Mouse (Mus musculus): ENCODE results near the gene Gm10799. TPM values are rescaled to one million over a fixed set of nuclear protein-coding genes. Genes with fewer than 3 reads are reported as not detected.

The Gm10799 gene
- polyA plus RNA-seq (2012; rRNA removed) = not detected in 2 replicates

GRCm38 (mm10) chr2:104068450-104068849, at the start of gene Gm10799:
Gene Gm10799 (minus strand): TSS chr2:104068550.

DNA sequence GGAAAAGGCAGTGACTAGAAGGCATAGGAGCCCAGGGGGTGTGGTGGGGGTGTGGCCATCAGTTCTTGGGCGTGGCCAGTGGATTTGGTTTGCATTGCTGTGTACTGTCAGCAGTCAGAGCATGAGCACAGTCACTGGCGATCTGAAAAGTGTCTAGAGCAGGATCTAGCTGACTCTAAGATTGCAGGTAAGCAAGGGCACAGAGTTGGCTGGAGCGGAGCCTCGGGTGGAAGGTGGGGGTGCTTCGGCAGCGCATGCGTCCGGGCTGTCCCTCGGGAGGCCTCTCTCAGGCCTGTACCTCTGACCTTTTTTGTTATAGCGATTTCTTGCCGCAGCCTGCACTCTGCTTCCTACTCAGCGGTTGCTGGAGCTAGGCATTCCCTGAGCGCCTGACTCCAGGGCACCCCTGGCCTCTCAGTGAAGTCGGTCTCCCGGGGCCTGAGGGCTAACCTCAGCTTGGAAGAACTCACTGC, 27.4 kb upstream of the Gm10799 start, which contains the start of gene Cd59a:
TSS of gene Cd59a (plus strand) at position 61 of the 473 bp plus-strand sequence.

GRCm38 (mm10) chr2:104069704-104070185, 1.4 kb upstream of the Gm10799 start, which contains the start of gene Cd59b:
Gene Cd59b (plus strand): TSS chr2:104069849.

GRCm38 (mm10) chr2:104065526-104065925, 2.8 kb downstream of the Gm10799 start, which contains the start of gene Gm10912:
Gene Gm10912 (plus strand): TSS chr2:104065826.

DNA sequence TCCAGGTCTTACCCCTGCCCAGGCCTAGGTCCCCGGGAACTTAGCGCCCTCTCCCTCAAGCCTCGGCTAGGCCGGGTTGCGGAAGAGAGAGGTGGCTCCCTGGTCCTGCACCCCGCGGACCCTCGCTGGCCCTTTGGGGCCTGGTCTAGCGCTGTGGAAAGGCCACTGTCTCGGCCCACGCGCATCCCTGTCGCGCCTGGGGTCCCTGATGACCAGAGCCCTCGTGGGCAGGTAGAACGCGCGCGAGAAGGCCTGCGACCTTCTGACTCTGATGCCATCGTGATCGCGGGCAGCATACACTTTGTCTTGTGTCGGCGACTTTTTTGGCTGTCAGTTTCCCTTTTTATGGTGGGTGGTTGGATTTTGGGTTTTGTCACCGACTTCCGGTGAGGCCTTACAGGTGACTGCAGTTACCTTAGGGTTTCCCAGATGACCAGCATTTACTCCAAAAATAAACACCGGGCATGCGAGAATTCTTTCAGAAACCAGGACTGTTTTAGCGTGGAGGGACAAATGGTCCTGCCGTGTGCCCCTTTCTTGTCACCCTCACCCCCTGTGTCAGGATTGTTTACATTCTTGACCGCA, 40.1 kb downstream of the Gm10799 start, which contains the start of gene 4931422A03Rik:
TSS of gene 4931422A03Rik (minus strand) at position 223 of the 585 bp plus-strand sequence.

GRCm38 (mm10) chr2:104027458-104028138, 40.8 kb downstream of the Gm10799 start, which contains the start of gene Fbxo3:
Gene Fbxo3 (plus strand): TSS chr2:104027721.

Other genes with a start within 250 kb of the Gm10799 start
- gene Lmo2, start 110.6 kb downstream of the Gm10799 start, polyA plus RNA-seq (2012; rRNA removed) = 21.1 and 26.4 TPM in 2 replicates
- gene Fbxo3, start 40.8 kb downstream of the Gm10799 start, polyA plus RNA-seq (2012; rRNA removed) = 14.7 and 21.4 TPM in 2 replicates
- gene 4931422A03Rik, start 40.2 kb downstream of the Gm10799 start, polyA plus RNA-seq (2012; rRNA removed) = not detected in 2 replicates
- gene Gm10912, start 2.7 kb downstream of the Gm10799 start, polyA plus RNA-seq (2012; rRNA removed) = 0.09 TPM in 1 of 2 replicates, not detected in the other
- 3.4 and 8.8 TPM in 2 replicates for gene Cd59b, start 1.3 kb upstream of the Gm10799 start, polyA plus RNA-seq (2012; rRNA removed)
- 12.8 and 16.2 TPM in 2 replicates for gene Cd59a, start 27.3 kb upstream of the Gm10799 start, polyA plus RNA-seq (2012; rRNA removed)
- gene A930018P22Rik, start 54.2 kb upstream of the Gm10799 start, polyA plus RNA-seq (2012; rRNA removed) = 0.74 and 1.2 TPM in 2 replicates